Mouse (Mus musculus) gastrocnemius, postnatal 36 days (tissue): ENCODE measurements around the gene Ciz1. TPM values are rescaled to one million over a fixed set of nuclear protein-coding genes. Genes with fewer than 3 reads are reported as not detected.
A peak's percentile ranks its signal among the peaks of the same experiment; 100 is the strongest.
"Not testable (repeated sequence)": the region's sequence is repeated elsewhere in the genome, so short reads cannot be mapped to it uniquely, and the experiment has no call there.

Experiments used
- DNase-seq, 2 experiments: peaks; one replicate each; pipeline ENCODE4 v3.0.0; 2022
- intact Hi-C: fragments of 180-260 bp; cut with DNase I; formaldehyde crosslinking; loops from one replicate; pipeline ENCODE4 v1.15.1; 2025
- total RNA-seq, 2 experiments: library from RNA; stranded (reverse); gene quantifications; 2 replicates each; pipeline ENCODE4 v1.2.3; 2021

Gene Ciz1
- total RNA-seq, 2 experiments from 2014 or later, result 23.2 to 25.4 TPM

DNA sequence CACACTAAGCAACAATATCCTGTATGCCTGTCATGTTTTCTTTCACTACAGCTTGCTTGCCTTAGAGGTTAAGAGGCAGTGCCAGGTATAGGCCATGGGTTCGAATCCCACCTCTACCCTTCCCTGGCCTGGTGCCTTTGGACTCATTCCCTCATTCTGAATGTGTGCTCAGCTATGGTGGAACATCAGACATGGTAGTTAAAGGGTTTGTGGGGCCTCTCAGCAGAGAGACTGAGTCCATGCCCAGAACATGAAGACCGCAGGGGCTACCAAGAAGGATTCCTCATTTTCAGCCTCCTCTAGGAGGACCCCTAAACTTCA lies 8.8 kb upstream of the Ciz1 start:
- DNase-seq, result no peak
- intact Hi-C loops, result no loop called here

DNA sequence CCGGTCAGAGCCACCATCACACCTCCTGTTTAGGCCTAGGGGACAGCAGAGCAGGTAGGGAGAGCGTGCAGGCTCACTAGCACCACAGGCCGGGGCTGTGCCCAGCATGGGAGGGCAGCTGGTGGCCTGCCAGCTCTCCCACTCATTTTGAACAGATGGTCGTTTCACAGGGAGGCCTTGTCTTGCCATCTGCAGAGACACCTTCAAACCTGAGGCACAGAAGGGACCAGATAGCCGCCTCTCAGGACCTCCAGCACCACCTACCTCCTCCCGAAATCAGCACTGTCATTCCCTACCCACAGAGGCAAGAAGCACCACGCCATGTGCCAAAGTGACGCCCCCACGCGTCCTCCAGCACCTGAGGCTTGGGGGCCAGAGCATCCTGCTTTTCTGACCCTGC lies 8.1 kb upstream of the Ciz1 start:
- DNase-seq, result no peak
- intact Hi-C loops, result no loop called here

DNA sequence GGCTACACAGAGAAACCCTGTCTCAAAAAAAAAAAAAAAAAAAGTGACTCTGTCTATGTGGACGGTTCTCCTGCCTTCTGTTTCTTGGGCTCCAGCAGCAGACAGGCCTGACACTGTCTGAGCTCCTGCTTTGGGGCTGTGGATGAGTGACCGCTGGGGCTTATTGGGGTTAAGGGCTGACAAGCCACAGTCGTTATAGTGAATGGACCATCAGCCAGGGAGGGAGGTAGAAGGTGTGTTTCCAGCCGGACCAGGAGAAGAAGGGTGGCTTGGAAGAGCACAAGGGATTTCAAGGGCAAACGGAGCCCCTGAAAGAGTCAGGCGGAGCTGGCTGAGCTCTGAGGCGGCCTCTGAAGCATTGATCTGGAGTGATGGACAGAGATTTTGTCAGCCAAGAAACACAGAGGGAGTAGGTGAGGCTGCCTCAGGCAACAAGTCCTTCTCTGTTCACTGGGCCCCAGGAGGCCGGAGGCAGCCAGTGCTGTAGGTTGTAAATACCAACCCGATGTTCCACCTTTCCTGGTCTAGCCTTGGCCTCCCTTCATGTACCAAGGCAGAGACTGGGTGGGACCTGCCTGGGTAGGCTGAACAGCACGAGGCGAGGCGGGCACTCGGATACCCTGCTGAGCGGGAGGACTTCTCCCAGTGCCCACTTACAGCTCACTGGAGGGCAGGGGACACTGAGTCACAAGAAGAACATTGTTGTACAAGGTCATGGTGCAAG lies 7.4 kb upstream of the Ciz1 start:
- intact Hi-C loops, result no loop called here
- no peak for DNase-seq

DNA sequence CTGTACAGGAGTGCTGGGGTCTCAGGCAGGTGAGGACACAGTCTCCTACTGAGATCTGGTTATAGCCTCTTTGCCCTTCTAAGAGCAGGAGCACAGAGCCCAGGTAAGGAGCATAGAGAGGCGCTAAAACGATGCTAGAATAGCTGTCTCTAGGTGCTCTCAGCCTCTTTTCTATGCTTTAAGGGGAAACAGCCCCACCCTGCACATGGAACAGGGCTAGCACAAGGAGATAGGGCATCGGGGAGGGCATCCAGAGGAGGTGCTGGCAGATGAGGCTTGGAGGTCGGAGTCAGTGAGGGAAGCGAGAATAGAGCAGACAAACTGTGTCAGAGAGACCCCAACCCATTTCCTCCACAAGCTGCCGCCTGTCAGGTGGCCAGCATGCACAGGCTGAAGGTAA lies 5.1 kb upstream of the Ciz1 start:
- DNase-seq, result no peak
- intact Hi-C loops, result no loop called here

DNA sequence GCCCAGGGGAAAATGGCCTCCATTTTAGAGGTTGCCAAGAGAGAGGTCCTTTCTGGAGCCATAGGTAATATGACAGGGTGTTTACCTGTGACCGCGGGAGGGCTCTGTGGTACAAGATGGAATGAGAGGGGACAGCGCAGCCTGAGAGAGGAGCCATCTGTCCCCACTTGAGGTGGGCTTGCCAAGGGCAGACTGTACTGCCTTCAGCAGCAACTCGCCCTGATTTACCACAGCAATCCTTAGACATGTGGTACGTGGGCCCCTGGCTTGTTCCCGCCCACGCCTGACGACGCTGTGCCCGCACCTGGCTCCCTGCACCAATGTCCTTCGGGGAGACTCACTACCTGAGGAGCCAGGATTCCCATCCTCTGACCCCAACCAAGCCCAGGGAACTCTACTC lies 3.8 kb upstream of the Ciz1 start:
- no peak for DNase-seq
- intact Hi-C loops, result no loop called here

DNA sequence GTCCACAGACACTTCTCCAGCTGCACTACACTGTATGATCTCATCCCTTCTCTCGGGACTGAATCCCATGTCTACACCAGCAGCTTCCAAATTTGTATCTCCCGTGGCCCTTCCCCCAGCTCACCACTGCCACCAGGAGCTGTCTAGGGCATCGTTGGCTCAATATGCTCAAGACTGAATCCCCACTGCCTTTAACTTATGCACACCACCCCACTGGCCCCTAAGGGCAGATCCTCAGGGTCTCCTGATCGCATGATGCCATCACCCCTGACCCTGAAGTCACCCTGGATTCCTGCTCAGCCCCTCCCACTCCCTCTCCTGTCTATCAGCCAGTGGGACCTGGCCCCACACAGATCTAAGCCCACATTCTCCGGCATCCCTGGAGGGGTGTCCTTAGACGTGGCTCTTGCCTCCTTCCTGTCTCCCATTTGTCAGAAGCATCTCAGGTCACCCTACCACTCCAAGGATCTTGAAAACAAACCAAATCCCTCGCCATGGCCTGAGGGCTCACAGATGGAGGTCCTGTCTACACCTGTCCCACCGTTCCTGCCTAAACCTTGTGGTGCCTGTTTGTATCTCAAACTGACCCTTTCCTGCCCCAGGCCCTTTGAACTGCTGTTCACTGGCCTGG lies 2.4 kb upstream of the Ciz1 start:
- no peak for DNase-seq
- intact Hi-C loops, result loop anchor here (5.0 to 10.0 kb wide), 2 partner anchors 32 to 215 kb away; no protein-coding TSS in a partner anchor

DNA sequence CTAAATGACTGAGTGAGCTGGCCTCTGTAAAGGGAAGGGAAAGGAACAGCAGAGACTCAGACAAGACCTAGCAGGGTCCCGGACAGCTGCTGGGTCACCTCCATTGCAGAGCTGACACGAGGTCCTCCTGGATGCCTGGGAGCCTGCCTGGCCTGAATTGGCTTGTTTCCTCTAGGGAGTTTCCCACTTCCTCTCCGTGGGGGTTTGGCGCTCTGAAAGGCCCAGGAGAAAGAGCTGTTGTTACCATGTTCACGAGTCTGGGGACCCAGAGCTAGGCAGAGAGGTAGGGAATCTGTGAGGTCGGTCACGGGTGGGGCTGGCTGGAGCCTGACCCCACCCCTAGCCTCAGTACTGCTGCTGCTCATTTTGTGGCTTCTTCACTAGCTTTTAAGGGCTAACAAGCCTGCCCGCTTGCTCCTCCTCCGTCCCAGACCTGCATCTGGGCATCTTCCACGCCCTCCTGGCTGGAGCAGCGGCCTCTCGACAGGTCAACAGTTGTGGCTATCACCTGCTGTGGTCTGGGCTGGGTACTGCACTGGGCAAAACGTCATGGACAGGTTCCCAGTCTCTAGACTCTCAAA lies 1.6 kb upstream of the Ciz1 start:
- DNase-seq, result no peak
- intact Hi-C loops, result loop anchor here (5.0 to 10.0 kb wide), 2 partner anchors 33 to 216 kb away; no protein-coding TSS in a partner anchor

DNA sequence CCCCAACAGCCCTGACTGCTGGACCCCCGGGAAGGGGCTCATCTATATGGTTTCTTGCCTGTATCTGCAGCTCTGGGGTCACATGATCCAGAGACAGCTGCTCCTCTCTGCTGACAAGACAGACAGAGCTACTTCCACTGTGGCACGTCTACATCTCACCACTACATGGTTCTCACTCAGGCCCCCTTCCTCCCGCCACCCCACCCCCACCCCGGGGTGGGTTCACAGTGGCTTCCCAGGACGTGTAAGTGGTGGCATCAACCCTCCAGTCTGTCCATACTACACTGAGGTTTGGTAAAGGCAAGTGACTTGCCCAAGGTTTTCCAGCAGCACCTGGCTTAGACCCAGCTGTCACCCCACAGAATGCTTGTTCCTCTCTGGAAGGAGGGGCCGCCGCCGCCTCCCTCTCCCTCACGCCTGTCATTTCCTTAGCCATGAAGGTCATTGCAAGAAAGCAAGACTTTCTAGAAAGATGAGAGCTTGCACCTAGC lies 611 bp upstream of the Ciz1 start:
- intact Hi-C loops, result loop anchor here (5.0 to 10.0 kb wide), 2 partner anchors 34 to 217 kb away; no protein-coding TSS in a partner anchor
- DNase-seq, result no peak

DNA sequence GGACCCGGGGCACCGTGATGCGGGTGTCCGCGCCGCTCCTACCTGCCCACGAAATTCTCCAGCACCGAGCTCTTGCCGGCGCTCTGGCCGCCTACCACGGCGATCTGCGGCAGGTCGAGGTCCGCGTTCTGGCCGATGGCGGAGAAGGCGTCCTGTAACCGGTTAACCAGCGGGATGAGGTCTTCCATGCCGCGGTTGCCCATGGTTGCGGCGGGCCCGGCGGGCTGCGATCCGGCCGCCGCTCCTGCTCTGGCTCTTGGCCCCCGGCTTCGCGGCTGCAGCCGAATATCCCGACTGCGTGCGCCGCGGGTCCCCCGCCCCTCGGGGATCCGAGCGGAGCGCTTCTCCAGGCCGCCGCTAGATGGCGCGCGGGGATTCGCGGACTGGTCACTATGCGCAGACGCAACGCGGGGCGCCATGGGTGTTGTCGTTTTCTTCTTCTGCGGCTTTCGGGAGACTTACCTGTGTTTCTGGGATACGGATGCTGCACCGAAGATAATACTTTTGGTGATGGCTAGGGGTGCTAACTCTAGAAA lies 948 bp downstream of the Ciz1 start, which contains the start of gene Dnm1:
Gene Dnm1, minus strand, starts transcription at position 332 of the 536 bp plus-strand sequence.
- peak; percentile 86 to 92 for DNase-seq
- intact Hi-C loops, result loop anchor here (5.0 to 10.0 kb wide), 2 partner anchors 36 to 218 kb away; no protein-coding TSS in a partner anchor

DNA sequence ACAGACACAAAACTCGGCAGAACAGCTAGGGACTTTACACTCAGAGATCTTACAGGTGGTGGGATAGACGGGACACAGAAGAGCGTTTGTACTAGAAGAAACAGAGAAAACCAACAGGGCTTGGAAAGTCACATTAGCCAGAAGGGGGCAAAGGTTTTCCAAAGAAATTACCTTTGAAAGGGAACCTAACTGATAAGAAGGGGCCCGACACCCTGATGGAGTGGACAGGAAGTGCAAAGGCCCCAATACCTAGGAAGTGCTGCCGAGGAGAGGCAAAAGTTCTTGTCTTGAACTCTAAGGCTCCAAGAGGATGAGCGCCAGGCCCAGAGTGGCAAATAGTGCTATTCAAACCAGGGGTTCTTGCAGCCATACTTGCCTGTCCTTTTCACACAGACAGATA lies 1.7 kb downstream of the Ciz1 start:
- no peak for DNase-seq
- intact Hi-C loops, result loop anchor here (5.0 to 10.0 kb wide), 2 partner anchors 37 to 219 kb away; no protein-coding TSS in a partner anchor

DNA sequence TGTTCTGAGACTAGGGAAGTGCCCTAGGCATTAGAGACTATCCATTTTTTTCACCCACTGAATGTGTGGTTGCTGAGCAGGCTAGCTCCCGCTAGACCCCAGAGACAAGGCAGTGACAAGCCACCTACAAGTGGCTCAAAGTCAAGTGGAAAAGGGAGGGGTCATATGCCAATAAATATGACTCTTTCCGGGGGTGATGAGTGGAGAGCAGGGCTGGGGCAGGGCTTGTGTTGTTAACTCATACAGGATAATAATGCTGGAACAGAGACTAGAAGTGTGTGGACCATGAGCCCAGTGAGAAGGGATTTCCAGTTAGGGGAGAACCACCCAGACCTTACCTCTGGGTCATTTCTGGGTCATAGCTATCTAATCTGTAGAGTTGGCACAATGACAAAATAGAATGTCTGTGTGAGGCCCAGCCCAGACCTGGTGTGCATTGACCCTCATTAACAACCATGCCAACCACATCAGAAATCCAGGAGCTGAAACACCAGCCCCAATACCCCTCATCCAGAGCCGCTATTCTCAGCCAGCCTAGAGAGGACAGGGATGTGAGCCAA lies 2.3 kb downstream of the Ciz1 start:
- DNase-seq, result no peak
- intact Hi-C loops, result loop anchor here (5.0 to 10.0 kb wide), 2 partner anchors 37 to 220 kb away; no protein-coding TSS in a partner anchor

DNA sequence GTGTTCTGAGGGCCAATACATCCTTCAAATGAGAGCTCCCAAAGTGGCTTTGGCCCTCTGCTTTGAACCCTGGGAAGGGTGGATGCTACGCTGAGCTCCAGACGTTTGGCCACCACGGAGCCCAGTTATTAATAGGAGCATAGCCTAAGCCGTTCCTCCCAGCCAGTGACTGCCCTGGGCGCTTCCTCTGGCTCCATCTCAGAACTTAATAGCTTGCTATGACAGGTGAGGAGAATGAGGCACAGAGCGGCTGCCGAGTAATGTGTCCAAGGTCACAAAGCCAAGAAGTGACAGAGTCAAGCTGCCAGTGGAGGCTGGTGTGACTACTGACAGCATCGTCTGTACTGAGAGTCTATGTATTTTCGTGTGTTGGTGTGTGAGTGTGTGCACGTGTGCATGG lies 4.1 kb downstream of the Ciz1 start:
- no peak for DNase-seq
- intact Hi-C loops, result loop anchor here (5.0 to 10.0 kb wide), 2 partner anchors 46 to 221 kb away; no protein-coding TSS in a partner anchor

DNA sequence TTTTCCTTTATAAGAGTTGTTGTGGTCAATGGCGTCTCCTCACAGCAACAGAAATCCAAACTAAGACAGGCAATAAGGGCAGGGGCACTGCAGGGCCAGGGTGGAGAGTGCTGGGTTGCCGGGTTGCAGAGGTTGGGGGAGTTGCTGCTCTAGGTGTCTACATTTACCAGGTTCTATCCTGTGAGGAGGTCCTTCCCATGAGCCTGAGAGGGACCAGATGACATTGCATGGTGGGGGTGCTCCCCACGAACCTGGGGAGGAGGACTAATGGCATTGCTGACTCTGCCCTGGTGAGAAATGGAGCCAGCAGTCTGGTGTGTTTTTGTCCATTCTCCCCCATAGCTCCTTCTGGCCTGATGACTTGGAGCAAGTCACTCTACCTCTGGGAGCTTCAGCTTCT lies 5.6 kb downstream of the Ciz1 start:
- intact Hi-C loops, result loop anchor here (5.0 to 10.0 kb wide), 2 partner anchors 45 to 223 kb away; no protein-coding TSS in a partner anchor
- no peak for DNase-seq

DNA sequence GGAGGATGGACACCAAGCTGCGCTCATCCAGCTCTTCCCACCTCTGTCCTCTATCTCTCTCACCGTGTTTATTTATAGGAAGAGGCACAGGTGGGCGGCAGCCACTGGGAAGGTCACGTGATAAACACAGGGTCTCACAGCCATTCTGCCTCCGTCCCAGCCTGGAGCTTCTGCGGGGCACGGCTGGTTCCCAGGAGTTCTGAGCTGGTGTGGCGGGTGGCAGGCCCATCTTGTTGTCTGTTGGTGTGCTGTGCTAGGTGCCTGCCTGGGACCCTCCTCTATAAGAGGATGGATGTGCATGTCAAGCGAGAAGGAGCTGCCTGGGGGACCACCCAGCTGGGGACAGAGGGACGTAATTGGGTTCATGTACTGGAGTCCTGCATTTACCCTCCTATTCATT lies 6.3 kb downstream of the Ciz1 start:
- intact Hi-C loops, result loop anchor here (5.0 to 10.0 kb wide), 2 partner anchors 44 to 224 kb away; no protein-coding TSS in a partner anchor
- no peak for DNase-seq

DNA sequence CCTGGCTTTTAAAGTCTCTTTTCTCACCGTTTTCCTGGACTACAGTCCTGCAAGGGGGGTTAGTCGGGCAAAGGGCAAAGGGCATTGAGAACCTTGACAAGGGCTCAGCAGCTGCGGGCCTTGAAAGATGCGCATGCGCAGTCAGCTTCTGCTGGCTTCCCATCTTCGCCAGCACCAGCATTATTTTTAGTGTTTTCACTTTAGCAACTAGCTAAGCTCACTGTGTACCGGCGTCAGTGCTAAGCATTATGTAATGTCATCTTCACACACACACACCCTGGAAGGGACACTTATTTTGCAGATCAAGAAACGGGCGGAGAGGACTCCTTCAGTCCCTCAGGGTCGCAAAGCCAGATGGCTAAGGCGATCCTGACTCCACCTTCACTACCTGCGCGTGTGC lies 8.6 kb downstream of the Ciz1 start:
- intact Hi-C loops, result no loop called here
- peak; percentile 58 to 71 for DNase-seq

DNA sequence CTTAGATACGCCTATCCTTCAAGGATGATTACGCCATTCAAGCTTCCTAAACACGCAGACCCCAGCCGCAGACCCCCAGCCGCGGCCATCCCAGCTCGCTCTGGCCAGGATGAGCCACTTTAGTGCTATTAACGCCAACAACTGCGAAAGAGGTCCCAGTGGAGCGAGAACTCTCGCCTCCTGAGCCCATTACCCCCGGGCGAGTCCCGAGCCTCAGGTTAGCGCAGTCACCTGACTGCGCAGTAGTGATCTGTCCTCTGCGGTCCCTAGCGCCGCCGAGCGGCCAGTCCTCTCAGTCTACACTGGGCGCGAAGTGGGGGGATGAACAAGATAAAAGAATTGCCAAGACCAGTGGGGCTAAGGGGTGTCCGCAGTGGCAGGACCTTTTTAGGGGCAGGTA lies 9.3 kb downstream of the Ciz1 start:
- intact Hi-C loops, result no loop called here
- DNase-seq, result peak; percentile 66 to 68

DNA sequence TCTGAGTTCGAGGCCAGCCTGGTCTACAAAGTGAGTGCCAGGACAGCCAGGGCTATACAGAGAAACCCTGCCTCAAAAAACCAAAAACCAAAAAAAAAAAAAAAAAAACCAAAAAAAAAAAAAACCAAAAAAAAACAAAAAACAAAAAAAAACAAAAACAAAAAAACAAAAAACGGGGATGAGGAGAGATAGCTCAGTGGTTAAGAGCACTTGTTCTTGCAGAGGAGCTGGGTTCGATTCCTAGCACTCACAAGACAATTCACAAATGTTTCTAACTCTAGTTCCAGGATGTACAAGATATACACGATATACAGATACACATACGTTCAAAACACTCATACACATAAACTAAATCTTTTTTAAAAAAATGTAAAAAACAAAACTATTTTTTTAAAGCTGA lies 10.1 kb downstream of the Ciz1 start:
- intact Hi-C loops, DNase-seq: not testable (repeated sequence)

DNA sequence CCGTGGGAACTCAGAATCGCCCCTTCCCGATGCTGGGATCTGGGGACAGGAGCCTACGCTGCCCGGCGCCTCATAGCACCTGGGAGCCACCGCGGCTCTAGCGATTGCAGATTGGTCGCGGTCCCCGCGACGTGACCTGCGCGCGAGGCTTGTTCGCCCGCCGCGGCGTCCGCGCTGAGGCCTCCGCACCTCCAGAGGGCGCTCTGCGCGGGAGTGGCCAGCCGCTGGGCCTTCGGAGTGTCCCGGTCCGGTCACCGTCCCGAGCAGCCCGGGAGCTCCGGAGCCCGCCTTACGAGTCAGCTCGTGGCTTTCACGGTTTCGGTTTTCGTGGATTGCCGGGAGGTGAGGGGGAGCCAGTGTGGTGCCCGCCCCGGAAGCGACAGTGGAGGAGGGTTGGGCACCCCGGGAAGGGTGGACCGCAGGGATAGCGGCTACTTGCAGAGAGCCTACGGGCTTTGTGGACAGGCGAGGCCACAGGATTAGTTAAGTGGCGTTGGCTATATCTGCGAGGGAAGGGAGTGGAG lies 10.8 kb downstream of the Ciz1 start:
- intact Hi-C loops, result no loop called here
- peak; percentile 90 to 93 for DNase-seq

DNA sequence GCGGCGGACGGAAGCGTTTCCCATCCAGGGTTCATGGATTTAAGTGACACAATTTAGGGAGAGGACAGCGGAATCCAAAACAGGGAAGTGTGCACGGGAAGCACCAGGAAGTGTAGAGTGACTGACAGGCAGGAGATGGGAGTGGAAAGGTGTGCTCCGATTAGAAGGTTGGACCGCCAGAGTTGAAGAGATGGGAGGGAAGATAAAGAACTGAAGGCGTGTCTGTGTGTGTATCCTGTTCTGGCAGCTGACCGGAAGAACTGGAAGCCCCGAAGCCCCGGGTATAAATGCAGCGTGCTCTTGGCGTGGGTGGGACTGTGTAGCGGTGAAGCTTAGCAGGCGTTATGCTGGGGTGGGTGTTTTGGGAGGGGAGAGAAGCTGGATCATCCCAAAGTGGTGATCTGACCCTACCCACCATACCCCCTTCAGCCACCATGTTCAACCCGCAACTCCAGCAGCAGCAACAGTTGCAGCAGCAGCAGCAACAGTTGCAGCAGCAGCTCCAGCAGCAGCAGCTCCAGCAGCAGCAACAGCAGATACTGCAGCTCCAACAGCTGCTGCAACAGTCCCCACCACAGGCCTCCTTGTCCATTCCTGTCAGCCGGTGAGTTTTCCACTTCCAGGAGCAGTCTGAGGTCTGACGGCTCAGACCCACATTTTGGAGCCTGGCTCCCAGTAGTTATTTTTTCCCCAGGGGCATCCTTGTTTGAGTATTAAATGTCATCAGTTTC lies 11.4 kb downstream of the Ciz1 start:
- intact Hi-C loops, result no loop called here
- no peak for DNase-seq

DNA sequence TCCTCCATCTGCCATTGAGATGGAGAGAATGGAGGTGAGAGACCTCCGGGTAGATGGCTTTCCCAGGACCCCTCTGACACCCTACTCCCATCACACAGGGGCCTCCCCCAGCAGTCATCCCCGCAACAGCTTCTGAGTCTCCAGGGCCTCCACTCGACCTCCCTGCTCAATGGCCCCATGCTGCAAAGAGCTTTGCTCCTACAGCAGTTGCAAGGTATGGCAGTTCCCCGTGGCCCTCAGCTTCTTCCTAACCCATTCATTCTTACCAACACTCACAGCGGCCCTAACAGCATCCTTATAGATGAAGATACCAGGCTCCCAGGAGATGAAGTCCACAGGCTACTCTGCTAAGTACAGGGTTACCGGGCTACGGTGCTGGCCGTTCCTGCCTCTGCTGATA lies 12.0 kb downstream of the Ciz1 start:
- DNase-seq, result no peak
- intact Hi-C loops, result no loop called here
